Mouse (Mus musculus): ENCODE data around the gene Ddx23. TPM values are rescaled to one million over a fixed set of nuclear protein-coding genes. Genes with fewer than 3 reads are reported as not detected.

Ddx23 gene
- 38.9 and 55.6 TPM in 2 replicates for polyA plus RNA-seq (2012; rRNA removed)

DNA sequence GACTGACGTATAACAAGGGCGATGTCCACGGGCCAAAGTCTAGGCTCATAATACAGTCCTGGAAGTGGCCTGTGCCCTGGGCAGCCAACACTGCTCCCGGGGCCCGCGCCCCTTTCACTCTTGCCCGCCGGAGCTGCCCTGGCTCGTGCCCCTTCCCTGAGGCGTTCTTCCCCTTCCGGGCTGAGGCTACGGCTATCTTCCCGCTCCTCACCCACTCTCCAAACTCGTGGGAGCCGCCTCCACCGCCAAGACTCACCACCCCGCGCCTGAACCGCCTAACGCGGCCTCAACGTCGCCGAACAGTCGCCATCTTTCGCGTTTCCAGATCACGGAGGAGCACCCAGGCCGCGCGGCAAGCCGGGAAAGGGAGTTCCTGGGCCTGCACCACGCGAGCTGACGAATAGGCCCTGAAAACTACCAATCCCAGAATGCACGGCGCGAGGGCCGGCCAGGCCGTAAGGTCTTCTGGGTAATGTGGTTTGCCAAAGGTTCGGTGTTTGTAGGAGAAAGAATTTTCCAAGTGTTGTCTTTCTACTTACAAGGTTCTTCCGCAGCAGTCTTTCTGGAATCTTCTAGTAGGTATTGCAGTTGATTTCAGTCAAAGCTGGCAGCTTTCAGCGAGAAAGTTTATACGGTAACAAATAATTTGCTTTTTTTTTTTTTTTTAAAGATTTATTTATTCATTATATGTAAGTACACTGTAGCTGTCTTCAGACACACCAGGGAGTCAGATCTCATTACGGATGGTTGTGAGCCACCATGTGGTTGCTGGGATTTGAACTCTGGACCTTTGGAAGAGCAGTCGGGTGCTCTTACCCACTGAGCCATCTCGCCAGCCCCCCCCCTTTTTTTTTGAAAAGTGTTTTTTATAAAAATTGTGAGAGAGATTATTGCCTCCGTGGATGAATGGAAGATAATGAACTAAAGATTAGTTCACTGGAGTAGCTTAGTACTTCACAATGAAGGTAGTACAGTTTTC lies at the start of gene Ddx23:
Ddx23 (minus strand) TSS at position 328 of the 979 bp plus-strand sequence.
- DNase-seq (ENCODE audit: low read depth) = peak; percentile 99
- TF ChIP-seq POLR2A (IDR thresholded peaks at IDR 0.05; ENCODE audit: borderline replicate concordance, extremely low read depth, insufficient read depth, insufficient read length, poor library complexity, severe bottlenecking) (peak; percentile 50; the same call in 1 of the 2 replicates), CTCF (IDR thresholded peaks at IDR 0.05; ENCODE audit: borderline replicate concordance, extremely low read depth, insufficient read depth, insufficient read length) (no peak)

DNA sequence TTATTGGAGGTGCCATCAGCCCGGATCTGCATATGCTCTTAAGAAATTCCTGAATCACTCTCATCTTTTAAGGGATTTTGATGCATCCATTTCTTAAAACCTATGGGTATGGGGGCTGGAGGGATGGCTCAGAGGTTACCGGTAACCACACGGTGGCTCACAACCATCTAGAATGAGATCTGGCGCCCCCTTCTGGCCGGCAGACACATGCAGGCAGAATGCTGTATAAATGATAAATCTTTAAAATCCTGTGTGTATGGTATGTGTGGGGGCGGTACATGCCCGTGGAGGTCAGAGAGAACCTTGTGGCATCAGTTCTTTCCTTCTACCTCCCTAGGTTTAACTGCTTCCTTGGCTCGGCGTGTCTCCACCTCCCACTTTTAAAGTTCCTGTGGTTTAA lies 47.7 kb upstream of the Ddx23 start:
- DNase-seq (ENCODE audit: low read depth) = peak; percentile 70
- TF ChIP-seq POLR2A (IDR thresholded peaks at IDR 0.05; ENCODE audit: borderline replicate concordance, extremely low read depth, insufficient read depth, insufficient read length, poor library complexity, severe bottlenecking) = no peak
- TF ChIP-seq CTCF (IDR thresholded peaks at IDR 0.05; ENCODE audit: borderline replicate concordance, extremely low read depth, insufficient read depth, insufficient read length) = peak; percentile 76

DNA sequence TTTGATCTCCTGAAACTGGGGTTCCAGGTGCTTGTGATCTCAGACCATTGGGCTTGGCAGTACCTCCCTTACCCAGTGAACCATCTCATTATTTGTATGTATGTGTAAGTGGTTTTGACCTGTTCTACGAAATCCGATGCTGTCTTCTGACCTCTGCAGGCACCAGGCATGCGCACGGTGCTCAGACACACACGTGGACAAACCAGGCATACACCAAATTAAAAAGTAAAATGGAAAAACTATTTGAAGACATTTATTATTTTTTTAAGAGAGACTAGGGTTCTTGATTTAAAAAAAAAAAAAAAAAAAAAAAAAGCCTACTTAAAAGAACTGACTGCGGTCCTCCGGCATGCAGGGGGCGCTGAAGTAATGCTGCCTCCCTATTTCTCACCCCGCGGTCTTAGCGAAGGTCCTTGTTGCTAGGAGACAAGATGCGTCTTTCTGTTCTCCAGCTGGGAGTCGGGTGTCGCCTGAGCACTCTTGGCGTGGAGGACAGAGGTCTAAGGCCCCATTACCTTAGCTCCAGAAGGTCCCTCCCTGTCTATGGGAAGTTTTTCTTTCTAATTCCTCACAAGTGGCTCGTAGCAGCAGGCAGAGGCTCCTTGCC lies 45.2 kb upstream of the Ddx23 start, which contains the start of gene Ccdc65:
Ccdc65 (plus strand) TSS at position 442 of the 607 bp plus-strand sequence.
- peak; percentile 93 for DNase-seq (ENCODE audit: low read depth)
- TF ChIP-seq CTCF (IDR thresholded peaks at IDR 0.05; ENCODE audit: borderline replicate concordance, extremely low read depth, insufficient read depth, insufficient read length) (peak; percentile 70), POLR2A (IDR thresholded peaks at IDR 0.05; ENCODE audit: borderline replicate concordance, extremely low read depth, insufficient read depth, insufficient read length, poor library complexity, severe bottlenecking) (no peak)

DNA sequence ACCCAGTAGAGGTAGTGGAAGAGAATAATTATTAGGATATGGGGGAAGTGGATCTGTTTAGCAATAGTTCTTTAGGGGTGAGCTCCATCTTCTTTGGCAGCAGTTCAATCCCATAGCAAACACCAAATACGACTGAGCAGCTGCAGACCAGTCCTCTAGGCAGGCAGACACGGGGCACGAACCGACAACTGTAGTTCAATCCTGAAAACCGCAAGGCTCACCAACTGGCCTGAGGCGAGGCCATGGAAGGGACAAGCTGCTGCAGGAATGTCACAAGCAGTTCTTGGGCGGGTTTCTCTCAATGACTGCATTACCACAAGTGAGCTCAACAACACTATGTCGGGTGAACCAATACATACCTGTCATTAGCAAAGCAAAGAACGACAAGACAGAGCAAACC lies 41.6 kb upstream of the Ddx23 start:
- DNase-seq (ENCODE audit: low read depth) = no peak
- TF ChIP-seq CTCF (IDR thresholded peaks at IDR 0.05; ENCODE audit: borderline replicate concordance, extremely low read depth, insufficient read depth, insufficient read length) (no peak), POLR2A (IDR thresholded peaks at IDR 0.05; ENCODE audit: borderline replicate concordance, extremely low read depth, insufficient read depth, insufficient read length, poor library complexity, severe bottlenecking) (no peak)

DNA sequence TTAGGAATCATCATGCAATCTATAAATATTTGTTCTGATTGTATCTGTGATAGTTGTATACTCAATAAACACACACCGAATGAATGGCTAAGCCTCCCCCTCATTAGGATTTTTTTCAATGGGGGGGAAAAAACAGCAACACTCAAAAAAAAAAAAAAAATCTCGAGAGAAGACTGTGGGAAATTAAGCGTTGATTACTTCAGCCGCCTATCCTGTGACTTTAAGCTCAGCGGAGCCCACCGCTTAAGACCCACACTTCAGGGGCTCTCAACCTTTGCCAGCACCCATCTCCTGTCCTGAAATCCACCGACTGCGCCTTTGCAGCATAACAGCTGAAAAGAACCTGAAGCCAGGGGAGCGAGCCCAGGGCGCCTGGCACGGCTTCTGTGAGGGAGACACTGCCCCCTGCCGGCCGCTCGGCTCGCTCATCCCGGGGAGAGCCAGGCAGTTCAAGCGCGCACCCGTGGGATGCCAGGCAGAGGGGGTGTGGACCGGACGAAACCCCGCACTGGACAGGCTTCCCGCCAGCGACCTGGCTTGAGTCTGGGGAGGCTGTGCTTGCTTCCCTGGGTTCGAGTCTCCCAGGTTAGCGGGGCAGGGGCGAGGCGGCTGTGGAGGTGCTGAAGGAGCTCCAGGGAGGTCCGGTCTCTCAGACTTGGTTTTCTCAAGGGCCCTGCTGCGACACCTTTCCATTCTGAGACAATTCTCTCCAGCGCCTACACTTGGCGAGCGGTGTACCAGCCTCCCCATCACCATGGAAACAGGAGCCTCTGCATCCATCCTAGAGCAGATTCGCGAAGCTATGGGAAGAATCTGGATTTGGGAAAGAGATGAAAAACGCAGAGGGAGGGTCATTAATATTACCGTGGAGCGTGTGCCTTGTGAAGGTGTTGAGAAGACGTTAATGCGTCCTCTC lies 36.8 kb upstream of the Ddx23 start:
- peak; percentile 91 for DNase-seq (ENCODE audit: low read depth)
- TF ChIP-seq POLR2A (IDR thresholded peaks at IDR 0.05; ENCODE audit: borderline replicate concordance, extremely low read depth, insufficient read depth, insufficient read length, poor library complexity, severe bottlenecking) (no peak), CTCF (IDR thresholded peaks at IDR 0.05; ENCODE audit: borderline replicate concordance, extremely low read depth, insufficient read depth, insufficient read length) (peak; percentile 91)

DNA sequence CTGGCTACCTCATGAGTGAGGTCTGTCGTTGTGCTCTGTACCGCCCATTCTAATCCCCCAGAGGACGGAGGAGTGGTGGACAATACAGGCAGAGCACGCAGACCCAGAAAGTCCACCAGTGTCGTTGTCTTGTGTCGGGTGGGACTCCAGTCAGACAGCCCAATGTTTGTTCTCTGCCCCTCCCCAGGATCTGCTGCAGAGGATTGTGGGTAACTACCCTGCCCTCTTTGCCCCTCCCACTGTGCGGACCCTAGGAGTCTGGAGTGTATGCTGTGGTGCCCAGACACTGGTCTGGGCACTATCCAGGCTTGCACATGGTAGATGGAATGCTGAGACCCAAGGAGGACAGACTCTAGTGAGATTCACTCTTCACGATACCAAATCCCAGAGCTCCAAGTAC lies 33.5 kb upstream of the Ddx23 start:
- TF ChIP-seq POLR2A (IDR thresholded peaks at IDR 0.05; ENCODE audit: borderline replicate concordance, extremely low read depth, insufficient read depth, insufficient read length, poor library complexity, severe bottlenecking) (no peak), CTCF (IDR thresholded peaks at IDR 0.05; ENCODE audit: borderline replicate concordance, extremely low read depth, insufficient read depth, insufficient read length) (no peak)
- no peak for DNase-seq (ENCODE audit: low read depth)

DNA sequence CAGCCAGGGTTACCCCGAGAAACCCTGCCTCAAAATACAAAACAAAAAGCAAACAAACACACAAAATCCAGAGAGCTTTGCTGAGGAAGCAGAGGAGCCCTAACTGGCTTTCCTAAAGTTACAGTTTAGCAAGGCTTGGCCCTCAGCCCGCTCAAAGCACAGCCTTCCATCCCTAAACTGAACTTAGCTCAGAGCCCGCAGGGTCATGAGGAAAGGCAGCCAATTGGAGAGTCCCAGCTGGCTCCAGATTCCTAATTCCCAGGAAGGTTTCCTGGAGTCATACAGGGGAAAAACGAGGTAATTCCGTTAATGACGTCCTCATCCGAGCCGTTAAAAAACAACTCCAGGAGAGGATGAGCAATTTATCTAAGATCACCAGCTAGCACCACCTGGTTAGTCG lies 33.0 kb upstream of the Ddx23 start:
- no peak for TF ChIP-seq POLR2A (IDR thresholded peaks at IDR 0.05; ENCODE audit: borderline replicate concordance, extremely low read depth, insufficient read depth, insufficient read length, poor library complexity, severe bottlenecking)
- no peak for TF ChIP-seq CTCF (IDR thresholded peaks at IDR 0.05; ENCODE audit: borderline replicate concordance, extremely low read depth, insufficient read depth, insufficient read length)
- no peak for DNase-seq (ENCODE audit: low read depth)

DNA sequence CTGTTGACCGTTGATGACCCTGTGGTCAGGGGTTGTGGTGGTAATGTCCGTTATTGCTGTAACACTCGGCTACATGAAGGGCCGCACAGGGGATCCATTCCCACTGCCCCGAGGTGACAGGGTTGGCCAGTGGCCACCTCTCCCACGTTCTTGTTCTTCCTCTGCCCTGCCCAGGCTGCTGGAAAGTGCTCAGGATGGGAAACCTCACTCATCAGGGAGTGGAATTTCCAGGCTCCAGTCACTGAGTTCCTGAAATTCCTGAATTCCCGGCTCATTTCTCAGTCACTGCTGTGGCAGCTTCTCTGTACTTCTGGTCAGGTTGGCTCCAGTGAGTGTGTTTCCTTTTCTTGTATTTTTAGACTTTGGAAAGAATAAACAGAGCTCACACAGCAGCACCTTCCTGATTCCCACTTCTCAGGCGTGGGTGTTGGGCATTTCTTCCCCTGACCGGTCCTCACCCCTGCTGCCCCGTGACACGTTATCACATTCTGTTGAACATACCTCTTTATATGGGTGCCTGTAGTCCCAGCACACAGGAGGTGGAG lies 29.5 kb upstream of the Ddx23 start:
- TF ChIP-seq POLR2A (IDR thresholded peaks at IDR 0.05; ENCODE audit: borderline replicate concordance, extremely low read depth, insufficient read depth, insufficient read length, poor library complexity, severe bottlenecking) (no peak), CTCF (IDR thresholded peaks at IDR 0.05; ENCODE audit: borderline replicate concordance, extremely low read depth, insufficient read depth, insufficient read length) (no peak)
- DNase-seq (ENCODE audit: low read depth) = peak; percentile 21

DNA sequence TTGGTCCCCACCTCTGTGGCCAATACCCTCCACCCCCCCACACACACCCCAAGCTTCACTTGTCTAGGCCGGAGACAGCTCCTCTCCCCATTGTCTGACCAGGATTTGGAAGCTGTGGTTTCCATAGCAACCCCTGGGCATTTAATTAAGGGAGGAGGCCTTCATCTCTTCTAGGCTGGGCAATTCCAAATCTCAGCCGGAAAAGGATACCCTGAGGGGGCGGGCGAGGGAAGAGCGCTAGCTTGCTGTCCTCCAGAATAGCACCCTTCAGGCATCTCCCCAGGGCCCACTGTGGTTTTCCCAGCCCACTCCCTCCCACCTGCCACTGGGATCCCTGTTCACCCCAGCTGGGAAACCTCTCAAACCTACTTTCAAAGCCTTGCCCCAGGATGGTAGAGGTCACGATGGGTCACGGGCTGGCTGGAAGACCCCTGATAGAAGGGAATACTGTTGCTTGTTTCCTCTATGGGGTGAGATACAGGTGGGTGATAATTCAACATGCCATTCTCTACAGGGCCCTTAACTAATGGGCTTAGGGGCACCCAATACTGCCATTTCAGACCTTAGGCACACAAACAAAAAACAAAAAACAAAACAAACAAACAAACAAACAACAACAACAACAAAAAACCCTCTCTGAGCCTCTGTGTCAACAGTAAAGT lies 28.9 kb upstream of the Ddx23 start:
- peak; percentile 87 for DNase-seq (ENCODE audit: low read depth)
- TF ChIP-seq CTCF (IDR thresholded peaks at IDR 0.05; ENCODE audit: borderline replicate concordance, extremely low read depth, insufficient read depth, insufficient read length) (no peak), POLR2A (IDR thresholded peaks at IDR 0.05; ENCODE audit: borderline replicate concordance, extremely low read depth, insufficient read depth, insufficient read length, poor library complexity, severe bottlenecking) (no peak)

DNA sequence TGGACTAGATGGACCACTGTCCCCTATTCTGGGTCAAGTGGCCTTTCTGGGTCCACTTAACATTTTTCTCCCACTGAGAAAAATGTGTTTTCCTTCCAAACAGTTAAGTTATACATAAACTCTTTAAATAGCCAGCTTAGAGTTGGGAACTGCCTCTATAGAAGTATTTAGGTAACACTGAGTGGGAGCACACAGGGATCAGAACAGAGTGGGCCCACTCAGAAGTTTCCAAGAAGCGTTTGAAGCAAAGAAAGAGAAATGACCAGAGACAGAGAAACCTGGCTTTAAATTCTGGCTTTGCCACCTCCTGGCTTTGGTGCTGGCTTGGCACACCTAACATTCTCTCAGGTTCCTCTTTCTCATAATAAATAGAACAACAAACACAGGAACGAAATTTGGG lies 27.0 kb upstream of the Ddx23 start:
- TF ChIP-seq CTCF (IDR thresholded peaks at IDR 0.05; ENCODE audit: borderline replicate concordance, extremely low read depth, insufficient read depth, insufficient read length) = no peak
- no peak for TF ChIP-seq POLR2A (IDR thresholded peaks at IDR 0.05; ENCODE audit: borderline replicate concordance, extremely low read depth, insufficient read depth, insufficient read length, poor library complexity, severe bottlenecking)
- no peak for DNase-seq (ENCODE audit: low read depth)
